Mouse (Mus musculus): ENCODE data around the gene Tmem135. TPM values are rescaled to one million over a fixed set of nuclear protein-coding genes. Genes with fewer than 3 reads are reported as not detected.

The Tmem135 gene
- total and polyA plus RNA-seq, 3 experiments, result 18.0 to 31.0 (median 30.0) TPM

GRCm38 (mm10) chr7:89336434-89336833, 67.6 kb downstream of the Tmem135 start:
- Histone ChIP-seq H3K4me3 (replicated peaks in 1 of 3; ENCODE audit: low read depth in 2 of 3, low read length in 2 of 3, poor library complexity in 1 of 3) (no peak overlapping the region), H3K27ac (ENCODE audit: insufficient read depth, low read depth) (no peak overlapping the region), H3K36me3 (replicated peaks in 1 of 2; ENCODE audit: control insufficient read depth in 1 of 2, insufficient read depth in 1 of 2, low read length in 1 of 2) (peaks cover 0 to 10% of the 10 kb centered on the region in 2 experiments), H3K4me1 (ENCODE audit: control insufficient read depth in 1 of 2, insufficient read depth in 2 of 2) (peaks cover 5 to 49% of the 10 kb centered on the region in 2 experiments; a peak in 3 of 4 replicates), H3K9me3 (replicated peaks; ENCODE audit: low read length) (no peaks in the 10 kb centered on the region), H3K9ac (ENCODE audit: insufficient read depth, low read depth) (no peak overlapping the region), H3K79me2 (replicated peaks; ENCODE audit: control insufficient read depth, extremely low read depth, insufficient read depth, poor library complexity, severe bottlenecking) (peaks cover 17% of the 10 kb centered on the region), H3K4me2 (ENCODE audit: insufficient read depth, low read depth, poor library complexity, severe bottlenecking) (no peak overlapping the region), H3K27me3 (replicated peaks) (no peaks in the 10 kb centered on the region)
- in situ Hi-C loops (cut with MboI; ENCODE audit: low pct_ligation_motif_present, low pct_unique_long_range_greater_than_20kb, low sequenced_read_pairs) (no loop called here), dilution Hi-C loops (cut with MboI; ENCODE audit: extremely low pct_ligation_motif_present, extremely low pct_unique_long_range_greater_than_20kb, low sequenced_read_pairs) (no loop called here)
- no peak for TF ChIP-seq ZMIZ1 (IDR thresholded peaks at IDR 0.05; ENCODE audit: low read depth, low read length)
- TF ChIP-seq TCF12 (IDR thresholded peaks at IDR 0.05; ENCODE audit: low read depth, low read length), result no peak
- TF ChIP-seq MEF2A (IDR thresholded peaks at IDR 0.05; ENCODE audit: borderline replicate concordance, low read depth, low read length), result no peak
- no peak for TF ChIP-seq PAX5 (IDR thresholded peaks at IDR 0.05; ENCODE audit: low read length)
- TF ChIP-seq POLR2AphosphoS2 (IDR thresholded peaks at IDR 0.05; ENCODE audit: low read depth, low read length), result no peak
- no peak for TF ChIP-seq EP300 (IDR thresholded peaks at IDR 0.05; ENCODE audit: low read length)
- no peak for TF ChIP-seq MYC (IDR thresholded peaks at IDR 0.05; ENCODE audit: low read depth, low read length)
- no peak for TF ChIP-seq MAZ (IDR thresholded peaks at IDR 0.05; ENCODE audit: low read depth, low read length)
- TF ChIP-seq HCFC1 (IDR thresholded peaks at IDR 0.05; ENCODE audit: low read depth, low read length), result no peak
- TF ChIP-seq ZC3H11A (IDR thresholded peaks at IDR 0.05; ENCODE audit: low read depth, low read length), result no peak
- TF ChIP-seq ZKSCAN1 (IDR thresholded peaks at IDR 0.05; ENCODE audit: borderline replicate concordance, low read depth, low read length), result no peak
- no peak for TF ChIP-seq RCOR1 (conservative IDR thresholded peaks at IDR 0.05; ENCODE audit: low read depth, low read length)
- TF ChIP-seq USF2 (conservative IDR thresholded peaks at IDR 0.05; ENCODE audit: low read depth, low read length), result no peak
- no peak for DNase-seq (ENCODE audit: extremely low read depth)

- in situ Hi-C loops (cut with MboI; ENCODE audit: low pct_ligation_motif_present, low pct_unique_long_range_greater_than_20kb, low sequenced_read_pairs) (no loop called here), dilution Hi-C loops (cut with MboI; ENCODE audit: extremely low pct_ligation_motif_present, extremely low pct_unique_long_range_greater_than_20kb, low sequenced_read_pairs) (no loop called here)
- DNase-seq (ENCODE audit: extremely low read depth), result peak; percentile 26
- Histone ChIP-seq H3K4me2 (ENCODE audit: insufficient read depth, low read depth, poor library complexity, severe bottlenecking) (no peak overlapping the region), H3K79me2 (replicated peaks; ENCODE audit: control insufficient read depth, extremely low read depth, insufficient read depth, poor library complexity, severe bottlenecking) (peaks cover 18% of the 10 kb centered on the region), H3K9me3 (replicated peaks; ENCODE audit: low read length) (no peaks in the 10 kb centered on the region), H3K4me3 (replicated peaks in 1 of 3; ENCODE audit: low read depth in 2 of 3, low read length in 2 of 3, poor library complexity in 1 of 3) (no peak overlapping the region), H3K9ac (ENCODE audit: insufficient read depth, low read depth) (no peak overlapping the region), H3K4me1 (ENCODE audit: control insufficient read depth in 1 of 2, insufficient read depth in 2 of 2) (peaks cover 5 to 52% of the 10 kb centered on the region in 2 experiments; a peak in 3 of 4 replicates), H3K27ac (ENCODE audit: insufficient read depth, low read depth) (no peak overlapping the region), H3K36me3 (replicated peaks in 1 of 2; ENCODE audit: control insufficient read depth in 1 of 2, insufficient read depth in 1 of 2, low read length in 1 of 2) (peaks cover 0 to 16% of the 10 kb centered on the region in 2 experiments), H3K27me3 (replicated peaks) (no peaks in the 10 kb centered on the region)
- TF ChIP-seq E2F4 (IDR thresholded peaks at IDR 0.05; ENCODE audit: insufficient replicate concordance, low read depth, low read length) (no peak), MAFK (IDR thresholded peaks at IDR 0.05; ENCODE audit: insufficient replicate concordance, low read length) (no peak), TCF12 (IDR thresholded peaks at IDR 0.05; ENCODE audit: low read depth, low read length) (no peak), TBP (conservative IDR thresholded peaks at IDR 0.05; ENCODE audit: low read depth, low read length) (no peak), HCFC1 (IDR thresholded peaks at IDR 0.05; ENCODE audit: low read depth, low read length) (no peak), MAX (IDR thresholded peaks at IDR 0.05; ENCODE audit: low read length) (no peak), ZKSCAN1 (IDR thresholded peaks at IDR 0.05; ENCODE audit: borderline replicate concordance, low read depth, low read length) (no peak), USF1 (IDR thresholded peaks at IDR 0.05; ENCODE audit: low read depth, low read length) (no peak), ZNF384 (IDR thresholded peaks at IDR 0.05; ENCODE audit: low read depth, low read length) (no peak), MAZ (IDR thresholded peaks at IDR 0.05; ENCODE audit: low read depth, low read length) (no peak), CHD1 (IDR thresholded peaks at IDR 0.05; ENCODE audit: low read depth, low read length) (no peak), MEF2A (IDR thresholded peaks at IDR 0.05; ENCODE audit: borderline replicate concordance, low read depth, low read length) (no peak)
Measured at GRCm38 (mm10) chr7:89335316-89335715, 68.7 kb downstream of the Tmem135 start.

Data from CH12.LX (cell line).